Mouse (Mus musculus) urinary bladder, postnatal 4 days (tissue): ENCODE data around the gene Palld.

Experiments
- DNase-seq, 2 experiments: peaks; one replicate each; pipeline ENCODE4 v3.0.0; 2021 to 2022; ENCODE audit warnings: low spot score in 2 of 2

Gene Palld

GRCm38 (mm10) chr8:61556219-61556618 lies 346.3 kb downstream of the Palld start:
- no peak for DNase-seq

- DNase-seq = no peak
Observed at GRCm38 (mm10) chr8:61555343-61555742, 347.1 kb downstream of the Palld start.

GRCm38 (mm10) chr8:61552755-61553402 lies 349.6 kb downstream of the Palld start:
- DNase-seq = no peak

- DNase-seq = no peak
Observed at GRCm38 (mm10) chr8:61552221-61552620, 350.3 kb downstream of the Palld start.

- no peak for DNase-seq
Observed at GRCm38 (mm10) chr8:61550006-61550748, 352.3 kb downstream of the Palld start.

GRCm38 (mm10) chr8:61549585-61549984 lies 352.9 kb downstream of the Palld start:
- peak in 1 of 2 experiments; percentile 63 for DNase-seq

- DNase-seq = peak; percentile 75 to 83
Observed at GRCm38 (mm10) chr8:61539828-61540500, 362.5 kb downstream of the Palld start.

GRCm38 (mm10) chr8:61537471-61537870 lies 365.0 kb downstream of the Palld start:
- DNase-seq = no peak

GRCm38 (mm10) chr8:61535472-61535871 lies 367.0 kb downstream of the Palld start:
- DNase-seq = no peak

- DNase-seq = no peak
Observed at GRCm38 (mm10) chr8:61533356-61533926, 369.0 kb downstream of the Palld start.

- DNase-seq = no peak
Observed at GRCm38 (mm10) chr8:61532831-61533230, 369.7 kb downstream of the Palld start.

GRCm38 (mm10) chr8:61531944-61532795 lies 370.3 kb downstream of the Palld start:
- no peak for DNase-seq

GRCm38 (mm10) chr8:61528642-61529041 lies 373.8 kb downstream of the Palld start:
- DNase-seq = no peak

- DNase-seq = no peak
Observed at GRCm38 (mm10) chr8:61528197-61528596, 374.3 kb downstream of the Palld start.

GRCm38 (mm10) chr8:61527037-61527436 lies 375.5 kb downstream of the Palld start:
- DNase-seq = no peak

GRCm38 (mm10) chr8:61522132-61522531 lies 380.4 kb downstream of the Palld start:
- DNase-seq = no peak

GRCm38 (mm10) chr8:61517502-61518185 lies 384.8 kb downstream of the Palld start:
- DNase-seq = no peak

- peak in 1 of 2 experiments; percentile 46 for DNase-seq
Observed at GRCm38 (mm10) chr8:61516745-61517501, 385.6 kb downstream of the Palld start.

GRCm38 (mm10) chr8:61515931-61516744 lies 386.4 kb downstream of the Palld start:
- peak; percentile 59 to 77 for DNase-seq
